Mouse (Mus musculus) G1E-ER4 (cell line): ENCODE measurements around the gene Wnt2. TPM values are rescaled to one million over a fixed set of nuclear protein-coding genes. Genes with fewer than 3 reads are reported as not detected.

ENCODE experiments used
- GATA1 ChIP-seq: IDR thresholded peaks from one replicate; pipeline ENCODE4 v1.8.0; 2012; ENCODE audit warnings: low read length, inconsistent platforms
- polyA plus RNA-seq: library from polyadenylated mRNA; stranded (reverse); fragments of >175 nt; gene quantifications from 2 replicates; pipeline ENCODE4 v1.2.3, GENCODE M21; 2012

Gene Wnt2
- 0.04 TPM in 1 of 2 replicates, not detected in the other for polyA plus RNA-seq

GRCm38 (mm10) chr6:18029746-18030656, at the start of gene Wnt2:
Gene Wnt2 (minus strand): TSS chr6:18030585.
- no peak for TF ChIP-seq GATA1

- TF ChIP-seq GATA1, result no peak
Observed at GRCm38 (mm10) chr6:18078615-18079014, 48.2 kb upstream of the Wnt2 start.

GRCm38 (mm10) chr6:18076986-18077385, 46.6 kb upstream of the Wnt2 start:
- no peak for TF ChIP-seq GATA1

GRCm38 (mm10) chr6:18076577-18076976, 46.2 kb upstream of the Wnt2 start:
- TF ChIP-seq GATA1, result no peak

- TF ChIP-seq GATA1, result no peak
Observed at GRCm38 (mm10) chr6:18057899-18058298, 27.5 kb upstream of the Wnt2 start.

- TF ChIP-seq GATA1, result no peak
Observed at GRCm38 (mm10) chr6:18051702-18052101, 21.3 kb upstream of the Wnt2 start.

GRCm38 (mm10) chr6:18044299-18044698, 13.9 kb upstream of the Wnt2 start:
- no peak for TF ChIP-seq GATA1

GRCm38 (mm10) chr6:18043172-18043571, 12.8 kb upstream of the Wnt2 start:
- TF ChIP-seq GATA1, result no peak

- TF ChIP-seq GATA1, result no peak
Observed at GRCm38 (mm10) chr6:18032271-18032670, 1.9 kb upstream of the Wnt2 start.

GRCm38 (mm10) chr6:18031509-18032010, 1.2 kb upstream of the Wnt2 start:
- no peak for TF ChIP-seq GATA1

GRCm38 (mm10) chr6:18030868-18031508, 603 bp upstream of the Wnt2 start:
- TF ChIP-seq GATA1, result no peak

GRCm38 (mm10) chr6:18024133-18024794, 6.1 kb downstream of the Wnt2 start:
- no peak for TF ChIP-seq GATA1

- no peak for TF ChIP-seq GATA1
Observed at GRCm38 (mm10) chr6:18013346-18013745, 17.0 kb downstream of the Wnt2 start.

GRCm38 (mm10) chr6:18007356-18007755, 23.0 kb downstream of the Wnt2 start:
- no peak for TF ChIP-seq GATA1

GRCm38 (mm10) chr6:18002065-18002464, 28.3 kb downstream of the Wnt2 start:
- TF ChIP-seq GATA1, result no peak

GRCm38 (mm10) chr6:17998497-17998896, 31.9 kb downstream of the Wnt2 start:
- TF ChIP-seq GATA1, result no peak
